Mouse (Mus musculus): Measurements from ENCODE around the gene Trim37. TPM values are rescaled to one million over a fixed set of nuclear protein-coding genes. Genes with fewer than 3 reads are reported as not detected.
"Not testable (repeated sequence)": the region's sequence is repeated elsewhere in the genome, so short reads cannot be mapped to it uniquely, and the experiment has no call there.

Trim37 gene
- total and polyA plus RNA-seq, 3 experiments: 1.9 to 16.6 (median 13.4) TPM

- DNase-seq: no peak
Measured at GRCm38 (mm10) chr11:87227056-87227455, 100.2 kb downstream of the Trim37 start.

- DNase-seq: no peak
Measured at GRCm38 (mm10) chr11:87233377-87233776, 106.5 kb downstream of the Trim37 start.

DNA sequence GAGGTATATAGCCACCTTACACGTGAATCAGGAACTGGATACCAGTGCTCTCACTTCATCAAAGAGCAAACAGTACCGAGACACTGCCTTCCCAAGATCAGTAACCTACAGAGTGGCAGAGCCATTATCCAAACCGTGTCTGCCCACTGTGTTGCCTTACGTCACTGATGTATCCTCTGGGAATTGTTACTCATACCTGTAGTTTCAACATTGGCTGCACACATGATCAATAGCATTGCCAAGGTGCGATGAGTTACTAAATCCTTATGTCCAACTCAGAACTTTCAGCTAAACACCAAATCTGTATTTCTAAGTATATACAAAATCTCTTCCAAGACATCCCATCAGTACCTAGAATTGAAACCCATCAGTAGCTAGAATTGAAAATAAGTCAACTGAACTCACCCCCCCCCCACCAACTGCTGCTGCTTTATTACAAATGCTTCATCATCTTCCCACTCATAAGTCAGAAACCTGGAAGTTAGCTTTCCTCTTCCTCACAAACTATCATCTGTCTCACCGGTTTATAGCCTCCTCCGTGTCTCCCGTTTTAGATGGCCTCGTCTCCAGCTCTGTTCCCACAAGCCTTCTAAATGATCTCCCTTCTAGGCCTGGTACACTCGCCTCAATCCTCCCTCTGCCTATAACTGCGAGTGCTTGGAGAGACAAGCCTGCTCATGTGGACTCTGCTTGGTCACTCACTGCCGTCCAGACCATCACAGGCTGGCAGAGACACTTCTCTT, 108.0 kb downstream of the Trim37 start:
- DNase-seq: no peak

- DNase-seq: no peak
Measured at GRCm38 (mm10) chr11:87235486-87235872, 108.6 kb downstream of the Trim37 start.

DNA sequence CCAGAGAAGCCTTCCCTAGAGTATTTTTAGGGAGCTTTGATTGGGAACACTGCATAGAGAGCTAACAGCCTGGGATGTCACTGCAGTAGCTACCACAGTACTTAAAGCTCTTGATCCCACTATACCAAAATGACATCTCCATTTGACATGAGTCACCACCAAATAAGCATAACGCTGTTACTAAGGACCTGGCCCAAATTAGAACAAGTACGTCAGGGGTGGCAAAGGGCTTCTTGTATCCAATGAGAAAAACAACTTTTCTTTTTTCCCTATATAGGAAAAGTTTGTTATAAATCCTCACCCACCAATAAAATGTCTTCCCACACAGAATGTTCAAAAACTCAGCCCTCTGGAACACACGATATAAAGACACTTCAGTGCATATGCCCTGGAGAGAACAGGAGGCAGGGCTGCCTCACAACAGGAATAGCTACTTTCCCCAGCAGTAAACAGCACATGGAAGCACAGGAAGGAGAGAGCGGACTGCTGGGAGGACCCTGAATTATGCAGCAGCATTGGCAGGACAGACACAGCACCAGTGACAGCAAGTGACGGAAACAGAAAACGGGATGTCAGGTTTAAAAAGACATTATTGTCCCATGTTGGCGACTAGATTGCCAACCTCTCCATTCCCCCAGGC, 112.1 kb downstream of the Trim37 start:
- DNase-seq: no peak

- no peak for DNase-seq
Measured at GRCm38 (mm10) chr11:87240141-87240832, 113.4 kb downstream of the Trim37 start.

DNA sequence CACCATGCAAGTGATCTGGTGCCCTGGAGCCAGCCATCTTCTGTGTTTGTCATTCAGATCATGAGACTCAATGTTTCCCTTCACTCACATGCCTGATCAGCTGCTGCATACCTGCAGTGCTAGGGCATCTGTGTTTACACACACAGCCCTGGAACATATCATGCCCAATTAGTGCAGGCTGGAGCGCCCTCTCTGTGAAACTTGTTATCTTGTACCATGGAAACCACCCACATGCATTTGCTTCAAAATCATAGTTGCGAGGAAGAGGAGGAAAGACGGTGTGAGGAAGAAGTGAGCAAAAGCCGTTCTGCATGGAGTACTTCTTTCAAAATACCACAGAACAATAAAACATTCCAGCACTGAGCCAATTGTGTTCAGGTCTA, 113.9 kb downstream of the Trim37 start:
- DNase-seq: no peak

DNA sequence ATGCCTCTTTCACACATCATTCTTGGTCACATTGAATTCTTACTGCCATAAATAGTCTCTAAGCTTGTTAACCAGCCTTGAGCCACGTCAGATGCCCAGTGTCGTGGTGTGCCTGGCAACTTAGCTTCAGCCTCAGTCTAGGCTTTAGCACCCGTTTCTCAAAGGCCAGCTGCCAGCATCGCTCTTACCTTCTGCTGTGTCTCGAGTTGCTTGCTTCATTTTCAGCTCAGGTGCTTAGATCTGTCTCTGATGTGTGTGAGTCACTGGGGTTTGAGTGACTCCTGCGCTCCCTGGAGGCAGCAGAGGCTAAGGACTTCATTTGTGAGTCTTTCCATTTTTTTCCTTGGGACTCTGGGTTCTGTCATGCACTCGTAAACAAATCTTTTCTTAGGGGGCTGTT, 114.4 kb downstream of the Trim37 start:
- no peak for DNase-seq

GRCm38 (mm10) chr11:87245171-87245840, 118.4 kb downstream of the Trim37 start:
- DNase-seq: no peak

DNA sequence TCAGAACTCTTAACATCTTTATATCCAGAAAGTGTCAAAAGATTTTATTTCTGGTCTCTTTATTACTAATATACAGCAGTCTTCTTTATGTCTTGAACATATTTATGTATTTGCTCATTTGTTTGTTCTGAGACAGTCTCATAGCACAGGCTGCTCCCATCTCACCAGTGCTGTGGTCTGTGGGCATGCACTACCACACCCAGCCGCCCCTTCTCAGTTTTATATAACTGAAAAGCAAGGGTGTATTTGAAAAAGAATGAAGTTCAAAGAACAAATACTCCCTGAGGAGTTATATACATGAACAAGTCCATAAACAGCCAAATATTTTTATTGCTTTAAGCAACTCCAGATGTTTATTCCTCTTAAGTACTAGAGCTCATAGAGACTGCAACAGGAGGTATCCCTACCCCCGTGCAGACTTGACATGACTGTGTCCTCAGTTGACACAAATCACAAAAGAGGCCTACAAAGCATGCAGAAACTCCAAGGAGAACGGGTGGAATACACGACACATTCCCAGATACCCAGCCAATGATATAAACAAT, 119.3 kb downstream of the Trim37 start:
- DNase-seq: no peak

DNA sequence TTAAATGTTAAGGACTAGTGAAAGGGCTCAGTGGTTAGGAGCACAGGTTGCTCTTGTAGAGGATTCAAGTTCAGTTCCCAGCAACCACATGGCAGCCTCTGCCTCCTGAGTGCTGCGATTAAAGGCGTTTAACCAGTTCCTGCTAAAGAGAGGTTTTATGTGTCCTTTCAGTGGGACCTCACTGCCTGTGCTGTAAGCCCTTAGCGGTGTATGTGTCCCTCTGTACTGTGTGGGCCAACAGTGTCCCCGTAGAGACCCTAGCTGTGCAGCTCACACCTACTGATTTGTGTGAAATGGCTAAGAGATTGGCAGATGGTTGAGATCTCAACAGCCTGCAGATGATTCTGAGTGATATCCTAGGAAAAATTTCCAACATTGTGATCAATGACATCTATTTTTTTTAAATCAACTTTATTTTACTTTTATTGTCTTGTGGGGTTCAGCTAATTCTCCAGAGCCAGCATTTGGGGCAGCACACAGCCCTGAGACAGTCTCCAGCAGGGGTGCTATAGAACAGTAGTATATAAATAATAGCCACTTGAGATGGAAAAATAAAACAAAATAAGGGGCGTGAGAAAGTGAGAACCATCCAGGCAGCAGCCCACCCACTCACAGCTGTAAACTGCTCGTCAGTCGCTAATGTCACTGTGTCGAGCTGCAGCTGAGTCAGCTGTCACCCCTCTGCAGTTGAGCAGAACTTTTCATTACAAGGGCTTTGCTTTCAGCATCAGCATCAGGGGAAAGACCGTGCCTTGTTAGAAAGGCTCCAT, 120.0 kb downstream of the Trim37 start:
- no peak for DNase-seq

DNA sequence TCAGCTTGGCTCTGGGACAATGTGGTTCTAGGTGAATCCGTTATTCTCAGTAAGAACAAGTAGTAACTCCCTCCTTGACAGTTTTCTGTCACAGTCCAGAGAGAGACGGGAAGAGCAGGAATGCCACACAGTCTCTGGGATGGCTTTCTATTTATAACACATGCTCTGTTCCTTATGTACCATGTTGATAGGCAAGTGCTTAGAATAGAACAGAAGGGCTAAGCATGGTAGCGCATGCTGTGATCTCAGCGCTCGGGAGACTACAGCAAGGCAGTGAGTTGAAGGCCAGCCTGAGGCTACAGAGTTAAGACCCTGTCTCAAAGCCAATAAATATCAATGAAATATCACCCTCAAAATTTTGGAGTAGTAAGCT, 120.6 kb downstream of the Trim37 start:
- DNase-seq: no peak

GRCm38 (mm10) chr11:87250132-87250531, 123.3 kb downstream of the Trim37 start:
- no peak for DNase-seq

GRCm38 (mm10) chr11:87253294-87253693, 126.4 kb downstream of the Trim37 start:
- DNase-seq: no peak

DNA sequence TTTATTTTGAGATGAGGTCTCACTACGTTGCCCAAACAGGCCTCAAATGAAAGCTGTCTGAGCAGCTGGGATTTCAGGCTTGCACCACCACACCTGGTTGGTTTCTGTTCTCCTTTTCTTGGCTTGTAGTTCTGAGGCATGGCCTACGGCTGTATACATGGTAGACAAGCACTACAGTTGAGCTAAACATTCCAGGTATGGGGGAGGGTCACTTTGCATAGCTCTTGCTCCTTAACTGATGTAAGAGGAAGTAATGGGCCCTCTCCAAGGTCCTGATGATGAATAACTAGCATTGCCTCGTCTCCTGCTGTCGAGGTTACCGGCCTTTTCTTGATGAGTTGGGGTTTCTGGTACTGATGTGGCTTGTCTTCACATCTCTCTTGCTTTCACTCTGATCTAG, 127.3 kb downstream of the Trim37 start:
- no peak for DNase-seq

DNA sequence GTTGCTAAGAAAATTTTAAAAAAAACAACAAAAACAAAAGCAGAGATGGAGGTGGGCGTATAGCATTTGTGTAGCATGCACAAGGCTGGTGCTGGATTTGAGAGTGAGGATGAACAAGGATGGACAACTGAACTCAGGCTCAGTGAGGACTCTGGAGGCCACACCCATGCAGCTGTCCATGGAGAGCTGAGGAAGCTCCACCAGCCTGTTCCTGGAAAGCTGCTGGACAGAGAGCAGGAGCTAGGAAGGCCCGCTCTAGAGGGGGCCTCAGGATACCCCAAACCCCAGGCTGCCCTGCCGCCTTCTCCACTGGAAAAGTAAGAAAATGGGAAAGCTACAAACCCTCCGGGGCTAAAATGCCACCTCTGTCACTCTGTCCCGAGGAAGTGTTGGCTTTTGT, 130.4 kb downstream of the Trim37 start:
- no peak for DNase-seq

DNA sequence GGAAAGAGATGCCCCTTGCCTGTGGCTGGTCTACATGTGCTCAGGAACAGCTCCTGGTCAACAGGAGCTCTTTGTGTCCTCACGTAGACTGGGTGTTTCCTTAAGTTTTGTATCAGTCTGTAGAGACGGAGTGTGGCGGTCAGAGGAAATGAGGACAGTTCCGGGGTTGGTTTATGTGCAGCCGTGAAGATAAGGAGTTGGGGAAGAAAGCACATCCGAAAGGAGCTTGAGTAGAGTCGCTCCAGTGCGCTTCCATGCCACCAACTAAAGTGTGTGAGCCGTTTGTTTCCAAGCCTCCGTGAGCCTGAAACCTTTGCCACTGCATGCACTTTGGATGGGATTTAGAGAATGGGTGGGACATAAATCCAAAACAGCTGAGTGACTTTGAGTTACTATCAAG, 132.9 kb downstream of the Trim37 start:
- no peak for DNase-seq

DNA sequence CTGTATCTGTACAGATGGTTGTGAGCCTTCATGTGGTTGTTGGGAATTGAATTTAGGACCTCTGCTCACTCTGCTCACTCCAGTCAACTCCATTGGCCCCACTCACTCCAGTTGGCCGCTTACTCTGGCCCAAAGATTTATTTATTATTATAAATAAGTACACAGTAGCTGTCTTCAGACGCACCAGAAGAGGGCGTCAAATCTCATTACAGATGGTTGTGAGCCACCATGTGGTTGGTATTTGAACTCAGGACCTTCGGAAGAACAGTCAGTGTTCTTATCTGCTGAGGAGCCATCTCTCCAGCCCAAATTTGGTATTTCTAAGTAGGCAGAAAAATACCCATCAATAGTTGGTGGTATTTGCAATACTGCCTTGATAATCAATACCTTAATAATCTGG, 134.8 kb downstream of the Trim37 start:
- not testable (repeated sequence) for DNase-seq

DNA sequence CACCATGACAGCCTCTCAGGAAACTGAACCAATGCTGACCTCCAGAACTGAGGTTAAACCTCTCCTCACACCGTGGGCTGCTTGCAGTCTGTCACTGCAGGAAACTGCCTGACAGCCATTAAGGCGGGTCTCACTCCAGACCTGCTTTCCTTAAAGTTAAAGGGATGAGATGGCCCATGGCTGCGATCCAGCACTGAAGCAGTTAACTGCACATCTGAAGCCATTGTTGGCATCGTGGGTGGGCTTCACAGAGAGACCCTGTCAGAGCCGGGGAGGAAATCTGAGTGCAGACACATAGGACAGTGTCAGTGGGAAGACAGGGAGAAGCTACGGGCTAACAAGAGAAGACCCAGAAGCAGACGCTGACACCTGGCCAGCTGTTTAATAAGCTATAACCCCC, 137.1 kb downstream of the Trim37 start:
- no peak for DNase-seq

GRCm38 (mm10) chr11:87266246-87266645, 139.4 kb downstream of the Trim37 start:
- DNase-seq: no peak

DNA sequence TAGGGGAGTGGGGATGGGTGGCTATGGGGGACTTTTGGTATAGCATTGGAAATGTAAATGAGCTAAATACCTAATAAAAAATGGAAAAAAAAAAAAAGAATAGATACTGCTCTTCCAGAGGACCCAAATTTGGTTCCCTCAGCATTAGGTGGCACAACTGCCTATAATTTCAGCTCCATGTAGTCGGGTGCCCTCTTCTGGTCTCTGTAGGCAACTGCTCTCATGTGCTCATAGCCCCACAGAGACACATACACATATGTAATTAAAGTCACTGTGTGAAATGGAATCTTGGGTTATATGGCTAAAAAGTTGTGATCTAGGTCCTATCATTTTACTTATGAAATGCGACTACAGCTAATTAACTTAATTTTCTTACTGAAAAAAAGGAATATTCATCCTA, 141.9 kb downstream of the Trim37 start:
- no peak for DNase-seq
